Mouse (Mus musculus): Measurements from ENCODE around the gene Nfkbie. TPM values are rescaled to one million over a fixed set of nuclear protein-coding genes. Genes with fewer than 3 reads are reported as not detected.
A peak's percentile ranks its signal among the peaks of the same experiment; 100 is the strongest.

Nfkbie gene
- polyA plus RNA-seq, 1 experiment = 6.2 TPM

DNA sequence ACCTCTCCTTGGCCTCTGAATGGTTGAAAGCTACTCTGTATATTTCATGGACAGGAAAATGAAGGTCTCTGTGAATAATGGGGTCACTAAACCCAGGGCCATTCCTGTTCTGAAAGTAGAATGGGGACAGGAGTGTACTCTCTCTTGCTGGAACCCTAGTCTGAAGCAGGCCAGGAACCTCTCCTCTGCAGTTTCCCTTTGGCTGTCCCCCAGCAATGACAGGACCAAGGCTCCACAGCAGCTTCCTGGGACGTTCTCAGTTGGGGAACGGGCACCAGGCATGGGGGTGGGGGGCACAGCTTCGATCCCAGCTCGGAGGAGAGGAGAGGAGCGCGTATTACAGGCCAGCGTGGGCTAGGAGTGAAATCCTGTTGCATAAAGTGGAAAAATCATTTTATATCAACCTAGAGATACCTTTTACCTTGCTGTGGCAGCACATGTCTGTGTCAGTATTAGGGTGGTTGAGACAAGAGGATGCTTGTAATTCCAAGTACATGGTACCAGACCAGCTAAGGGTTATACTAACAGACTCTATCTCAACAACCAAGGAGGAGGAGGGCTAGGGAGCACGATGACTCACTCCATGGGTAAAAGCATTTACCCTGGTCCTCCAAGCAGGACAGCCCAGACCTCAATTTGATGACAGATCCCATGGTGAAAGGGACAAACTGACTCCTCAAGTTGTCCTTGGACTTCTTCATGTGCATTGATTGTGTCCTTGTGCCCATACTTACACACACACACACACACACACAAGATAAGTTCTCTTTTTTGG lies 19.8 kb downstream of the Nfkbie start:
- H3K4me1 ChIP-seq (ENCODE audit: control insufficient read depth, insufficient read depth, low read length) = peaks cover 6% of the 10 kb centered on the region; the same call in 1 of the 2 replicates
- TF ChIP-seq CTCF (IDR thresholded peaks at IDR 0.05; ENCODE audit: borderline replicate concordance, insufficient read depth, low read length) = no peak
- no peak for TF ChIP-seq POLR2A (IDR thresholded peaks at IDR 0.05; ENCODE audit: low read depth, low read length)
- no peak overlapping the region for H3K4me3 ChIP-seq (ENCODE audit: insufficient read depth, low read length)
- H3K27ac ChIP-seq (ENCODE audit: insufficient read depth, low read length) = no peak overlapping the region

DNA sequence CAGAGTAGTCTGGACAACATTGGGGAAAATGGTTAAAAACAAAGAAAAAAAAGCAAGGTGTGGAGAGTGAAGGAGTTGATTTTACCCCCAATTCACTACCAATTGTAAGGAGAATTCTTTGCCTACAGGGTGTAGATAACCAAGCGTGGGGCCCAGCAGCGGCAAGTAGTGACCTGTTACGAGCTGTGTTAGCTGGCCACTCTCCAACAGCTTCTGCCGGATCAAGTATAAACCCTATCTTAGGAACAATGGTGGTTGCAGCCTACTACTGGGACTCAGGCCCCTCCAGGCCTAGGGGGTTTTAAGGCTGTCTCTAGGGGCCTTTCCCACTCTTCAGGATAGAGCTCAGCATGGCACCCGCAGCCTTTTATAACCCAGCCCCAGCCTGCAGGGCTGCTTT lies 22.7 kb downstream of the Nfkbie start:
- TF ChIP-seq POLR2A (IDR thresholded peaks at IDR 0.05; ENCODE audit: low read depth, low read length) (no peak), CTCF (IDR thresholded peaks at IDR 0.05; ENCODE audit: borderline replicate concordance, insufficient read depth, low read length) (no peak)
- Histone ChIP-seq H3K4me3 (ENCODE audit: insufficient read depth, low read length) (no peak overlapping the region), H3K4me1 (ENCODE audit: control insufficient read depth, insufficient read depth, low read length) (0 out of 2 replicates have a peak, but pooled peaks cover 2% of the 10 kb centered on the region), H3K27ac (ENCODE audit: insufficient read depth, low read length) (no peak overlapping the region)

GRCm38 (mm10) chr17:45578843-45579242 lies 23.3 kb downstream of the Nfkbie start:
- no peak for TF ChIP-seq POLR2A (IDR thresholded peaks at IDR 0.05; ENCODE audit: low read depth, low read length)
- no peak for TF ChIP-seq CTCF (IDR thresholded peaks at IDR 0.05; ENCODE audit: borderline replicate concordance, insufficient read depth, low read length)
- H3K4me1 ChIP-seq (ENCODE audit: control insufficient read depth, insufficient read depth, low read length) = 0 out of 2 replicates have a peak, but pooled peaks cover 2% of the 10 kb centered on the region
- no peak overlapping the region for H3K4me3 ChIP-seq (ENCODE audit: insufficient read depth, low read length)
- no peak overlapping the region for H3K27ac ChIP-seq (ENCODE audit: insufficient read depth, low read length)

DNA sequence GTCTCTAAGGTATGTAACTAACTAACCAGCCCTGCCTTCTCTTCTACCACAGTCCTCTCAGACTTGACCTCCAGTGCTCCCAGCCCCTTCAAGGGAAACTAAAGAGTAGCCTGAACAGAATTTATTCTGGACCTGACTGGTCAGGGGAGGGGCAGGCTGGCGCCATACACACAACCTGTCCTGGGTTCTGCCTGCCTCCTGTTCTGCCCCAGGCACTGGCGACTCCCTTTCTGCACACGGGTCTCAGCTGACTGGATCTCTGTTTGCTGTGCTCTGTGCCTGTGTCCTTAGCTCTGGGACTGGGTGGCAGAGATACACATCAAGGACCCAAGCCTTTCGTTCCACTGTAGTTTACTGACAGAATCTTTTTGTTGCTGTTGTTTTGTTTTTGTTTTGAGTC lies 24.1 kb downstream of the Nfkbie start:
- Histone ChIP-seq H3K4me3 (ENCODE audit: insufficient read depth, low read length) (no peak overlapping the region), H3K4me1 (ENCODE audit: control insufficient read depth, insufficient read depth, low read length) (peaks cover 3% of the 10 kb centered on the region), H3K27ac (ENCODE audit: insufficient read depth, low read length) (no peak overlapping the region)
- TF ChIP-seq CTCF (IDR thresholded peaks at IDR 0.05; ENCODE audit: borderline replicate concordance, insufficient read depth, low read length) = no peak
- no peak for TF ChIP-seq POLR2A (IDR thresholded peaks at IDR 0.05; ENCODE audit: low read depth, low read length)

DNA sequence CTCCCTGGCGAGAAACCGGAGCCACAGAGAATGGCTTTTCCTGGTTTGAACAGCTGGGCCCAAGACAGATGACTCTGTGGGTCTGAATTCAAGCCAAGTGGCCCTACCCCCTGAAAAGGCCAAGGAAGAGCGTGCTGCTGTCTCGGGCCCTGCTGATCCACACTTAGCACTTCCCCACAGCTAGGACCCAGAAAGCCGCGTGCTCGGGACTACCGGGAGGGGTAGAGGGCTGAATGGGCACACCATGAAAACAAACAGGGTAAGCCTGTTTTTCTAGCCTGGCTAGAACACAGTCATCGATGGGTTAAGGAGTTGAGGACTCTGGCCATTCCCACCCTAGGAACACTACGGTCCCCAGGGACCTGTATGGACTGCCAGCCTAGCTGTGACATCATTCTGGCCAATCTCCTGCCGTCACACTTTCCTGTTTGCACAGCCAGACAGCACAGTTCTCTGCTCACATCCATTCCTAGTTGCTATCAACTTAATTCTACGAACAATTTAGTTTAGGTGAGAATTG lies 25.5 kb downstream of the Nfkbie start:
- Histone ChIP-seq H3K4me1 (ENCODE audit: control insufficient read depth, insufficient read depth, low read length) (peaks cover 5% of the 10 kb centered on the region), H3K4me3 (ENCODE audit: insufficient read depth, low read length) (no peak overlapping the region), H3K27ac (ENCODE audit: insufficient read depth, low read length) (no peak overlapping the region)
- TF ChIP-seq CTCF (IDR thresholded peaks at IDR 0.05; ENCODE audit: borderline replicate concordance, insufficient read depth, low read length) = no peak
- no peak for TF ChIP-seq POLR2A (IDR thresholded peaks at IDR 0.05; ENCODE audit: low read depth, low read length)

DNA sequence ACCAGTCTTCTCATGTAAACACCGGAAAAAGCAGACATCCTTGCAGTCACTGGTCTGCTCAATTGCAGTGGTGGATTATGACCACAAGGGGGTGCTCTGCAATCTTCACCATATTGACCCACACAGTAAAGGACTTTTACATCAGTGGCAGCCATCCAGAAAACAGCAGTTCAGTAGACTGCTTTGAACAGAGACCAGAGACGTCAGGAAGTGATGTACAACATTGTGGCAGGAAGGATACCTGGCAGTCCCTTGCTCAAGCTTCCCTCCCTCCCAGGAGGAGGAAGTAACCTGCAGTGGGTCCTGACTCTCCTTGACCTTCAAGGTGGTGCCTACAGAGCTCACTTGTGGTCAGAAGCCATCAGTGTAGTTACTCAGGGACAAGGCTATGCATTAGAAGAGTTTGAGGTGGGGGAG lies 26.1 kb downstream of the Nfkbie start:
- TF ChIP-seq CTCF (IDR thresholded peaks at IDR 0.05; ENCODE audit: borderline replicate concordance, insufficient read depth, low read length) = peak; percentile 30; the same call in 1 of the 2 replicates
- TF ChIP-seq POLR2A (IDR thresholded peaks at IDR 0.05; ENCODE audit: low read depth, low read length) = no peak
- H3K4me3 ChIP-seq (ENCODE audit: insufficient read depth, low read length) = no peak overlapping the region
- H3K4me1 ChIP-seq (ENCODE audit: control insufficient read depth, insufficient read depth, low read length) = peaks cover 5% of the 10 kb centered on the region
- H3K27ac ChIP-seq (ENCODE audit: insufficient read depth, low read length) = no peak overlapping the region

DNA sequence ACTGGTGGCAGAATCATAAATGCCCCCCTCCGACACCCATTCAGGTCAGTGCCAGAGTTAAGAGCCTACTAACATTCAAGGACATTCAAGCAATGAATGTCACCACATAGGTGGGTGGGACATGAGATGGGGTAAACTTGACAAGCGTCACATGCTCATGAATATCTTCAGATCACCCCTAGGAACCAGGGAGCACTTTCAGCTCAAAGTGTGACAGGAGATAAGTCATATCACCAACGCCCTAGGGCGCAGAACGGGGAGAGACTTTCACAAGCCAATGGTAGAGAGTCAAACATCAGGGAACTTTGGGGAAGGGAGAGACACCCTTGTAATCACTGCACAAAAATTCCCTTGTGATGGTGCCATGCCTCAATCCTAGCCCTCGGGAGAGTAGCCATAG lies 26.7 kb downstream of the Nfkbie start:
- peaks cover 5% of the 10 kb centered on the region for H3K4me1 ChIP-seq (ENCODE audit: control insufficient read depth, insufficient read depth, low read length)
- TF ChIP-seq CTCF (IDR thresholded peaks at IDR 0.05; ENCODE audit: borderline replicate concordance, insufficient read depth, low read length) (no peak), POLR2A (IDR thresholded peaks at IDR 0.05; ENCODE audit: low read depth, low read length) (no peak)
- no peak overlapping the region for H3K4me3 ChIP-seq (ENCODE audit: insufficient read depth, low read length)
- no peak overlapping the region for H3K27ac ChIP-seq (ENCODE audit: insufficient read depth, low read length)

DNA sequence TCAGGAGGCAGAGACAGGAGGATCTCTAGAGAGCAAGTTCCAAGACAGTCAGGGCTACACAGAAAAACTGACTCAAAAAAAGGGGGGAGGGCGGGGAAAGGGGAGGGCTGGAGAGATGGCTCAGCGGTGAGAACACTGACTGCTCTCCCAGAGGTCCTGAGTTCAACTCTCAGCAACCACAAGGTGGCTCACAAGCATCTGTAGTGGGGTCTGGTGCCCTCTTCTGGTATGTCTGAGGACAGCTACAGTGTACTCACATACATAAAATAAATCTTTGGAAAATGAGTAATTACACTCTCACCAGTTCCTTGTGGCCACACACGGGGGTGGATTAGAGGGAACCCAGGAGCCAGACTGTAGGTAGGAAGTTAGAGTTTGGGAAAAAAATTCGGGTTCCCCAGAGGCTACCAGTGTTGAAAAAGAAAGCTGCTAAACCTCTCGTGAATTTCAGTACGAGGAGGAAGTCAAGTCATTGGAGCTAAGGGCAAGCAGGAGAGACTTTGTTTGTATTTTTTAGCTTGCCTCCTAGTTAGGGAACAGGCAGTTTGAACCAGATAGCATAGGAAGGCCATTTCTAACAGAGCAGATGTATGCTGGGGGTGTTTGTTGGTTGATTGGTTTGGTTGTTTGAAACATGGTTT lies 27.3 kb downstream of the Nfkbie start:
- TF ChIP-seq CTCF (IDR thresholded peaks at IDR 0.05; ENCODE audit: borderline replicate concordance, insufficient read depth, low read length) = 0 out of 2 replicates have a peak, but pooled peaks have one; percentile 11
- no peak for TF ChIP-seq POLR2A (IDR thresholded peaks at IDR 0.05; ENCODE audit: low read depth, low read length)
- Histone ChIP-seq H3K4me1 (ENCODE audit: control insufficient read depth, insufficient read depth, low read length) (peaks cover 5% of the 10 kb centered on the region), H3K27ac (ENCODE audit: insufficient read depth, low read length) (no peak overlapping the region), H3K4me3 (ENCODE audit: insufficient read depth, low read length) (no peak overlapping the region)

DNA sequence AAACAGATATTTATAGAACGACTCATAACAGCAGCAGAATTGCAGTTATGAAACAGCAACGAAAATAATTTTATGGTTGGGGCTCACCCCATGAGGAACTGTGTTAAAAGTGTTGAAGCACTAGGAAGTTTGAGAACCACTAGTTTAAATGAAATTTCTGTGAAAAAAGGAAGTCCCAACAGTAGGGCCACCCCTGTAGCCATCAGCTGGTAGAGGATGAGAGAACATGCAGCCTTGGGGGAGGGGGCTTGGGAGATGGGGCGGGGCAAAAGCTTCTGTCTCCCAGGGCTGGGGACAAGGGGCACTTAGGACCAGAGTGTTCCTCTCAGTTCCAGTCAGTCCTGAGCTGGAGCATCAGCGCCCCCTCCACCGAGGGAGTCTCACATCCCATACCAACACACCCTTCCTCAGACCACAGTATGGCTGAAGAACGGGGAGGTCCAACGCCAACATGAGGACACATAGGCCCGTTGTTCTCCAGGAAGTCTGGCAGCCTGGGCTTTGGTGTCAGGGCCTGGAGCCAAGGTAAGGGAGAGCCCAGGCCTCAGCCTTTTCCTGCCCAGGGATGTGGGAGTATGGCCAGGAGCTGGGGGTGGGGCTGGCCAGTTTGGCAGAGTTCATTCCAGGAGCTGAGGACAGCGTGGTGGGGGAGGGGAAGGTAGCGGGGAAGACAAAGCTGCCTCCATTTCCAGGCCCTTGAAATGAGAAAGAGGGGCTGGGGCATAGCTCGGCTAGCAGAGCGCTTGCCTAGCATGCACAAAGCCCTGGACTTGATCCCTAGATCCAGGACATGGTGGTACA lies 28.8 kb downstream of the Nfkbie start:
- Histone ChIP-seq H3K4me1 (ENCODE audit: control insufficient read depth, insufficient read depth, low read length) (peaks cover 5% of the 10 kb centered on the region), H3K27ac (ENCODE audit: insufficient read depth, low read length) (peak overlapping the region; percentile 55), H3K4me3 (ENCODE audit: insufficient read depth, low read length) (no peak overlapping the region)
- TF ChIP-seq POLR2A (IDR thresholded peaks at IDR 0.05; ENCODE audit: low read depth, low read length) = no peak

Measured in embryonic fibroblast, embryonic 13.5 days (primary cell).